Mouse (Mus musculus) adrenal gland, postnatal 36 days (tissue): ENCODE measurements around the gene Fars2. TPM values are rescaled to one million over a fixed set of nuclear protein-coding genes. Genes with fewer than 3 reads are reported as not detected.
A peak's percentile ranks its signal among the peaks of the same experiment; 100 is the strongest.

ENCODE experiments used
- DNase-seq, 2 experiments: peaks; one replicate each; pipeline ENCODE4 v3.0.0; 2021; ENCODE audit warnings: mixed read lengths in 1 of 2
- total RNA-seq, 2 experiments: library from RNA; stranded (reverse); gene quantifications; 2 replicates each; pipeline ENCODE4 v1.2.3; 2021

Gene Fars2
- total RNA-seq, 2 experiments from 2014 or later: 80.9 to 94.7 TPM

DNA sequence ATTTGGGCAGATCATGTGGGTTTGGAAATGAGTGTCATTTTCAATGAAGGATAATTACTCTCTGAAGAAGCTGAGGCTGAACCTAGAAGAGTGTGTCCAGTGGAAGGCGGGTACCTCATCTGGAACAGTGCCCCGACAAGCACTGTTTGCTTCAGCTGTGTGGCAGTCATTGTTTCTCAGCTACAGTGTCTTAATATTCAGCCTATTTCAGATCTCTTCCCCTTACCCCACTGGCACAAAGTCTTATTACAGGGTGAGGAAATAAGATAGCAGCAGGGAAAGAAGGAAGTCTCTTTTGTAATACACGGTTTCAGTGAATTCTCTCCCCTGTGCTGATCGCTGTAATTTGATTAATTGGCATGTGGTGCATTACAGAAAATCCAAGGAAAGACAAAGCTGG, 101.1 kb downstream of the Fars2 start:
- DNase-seq: no peak

DNA sequence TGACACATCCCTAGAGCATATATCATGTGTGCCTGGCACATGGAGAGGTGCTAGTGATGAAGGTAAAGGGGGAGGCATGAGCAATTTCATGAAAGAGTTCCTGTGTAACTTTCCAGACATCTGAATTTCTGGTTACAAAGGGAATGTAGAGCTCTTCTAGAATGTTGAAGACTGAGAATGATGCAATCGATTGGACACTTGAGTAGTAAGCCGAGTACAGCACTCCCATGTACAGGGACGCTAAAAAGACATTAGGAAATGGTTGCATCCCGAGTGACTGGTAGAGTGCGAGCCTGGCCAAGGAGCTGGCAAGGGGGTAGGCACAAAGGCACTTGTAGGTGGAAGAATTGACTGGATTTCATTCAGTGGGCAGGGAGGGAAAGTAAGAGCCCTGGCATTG, 102.3 kb downstream of the Fars2 start:
- no peak for DNase-seq

DNA sequence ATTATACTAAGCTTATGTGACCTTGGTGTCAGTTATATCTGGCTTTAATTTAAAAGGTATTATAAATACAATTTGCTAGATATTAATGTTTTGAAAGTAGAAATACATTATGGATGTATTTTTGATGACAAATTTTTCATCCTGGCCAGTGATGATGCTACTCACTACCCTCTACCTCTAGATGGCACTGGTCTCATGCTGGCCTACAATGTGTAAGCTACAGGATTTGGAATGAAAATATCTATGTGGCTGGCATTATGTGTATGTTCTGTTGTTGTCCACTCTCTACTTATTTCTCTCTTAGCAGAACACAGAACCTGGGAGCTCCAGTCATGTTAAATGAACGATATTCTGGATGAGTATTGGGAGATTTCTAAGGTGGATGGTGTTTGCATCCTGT, 104.7 kb downstream of the Fars2 start:
- DNase-seq: peak in 1 of 2 experiments; percentile 13

DNA sequence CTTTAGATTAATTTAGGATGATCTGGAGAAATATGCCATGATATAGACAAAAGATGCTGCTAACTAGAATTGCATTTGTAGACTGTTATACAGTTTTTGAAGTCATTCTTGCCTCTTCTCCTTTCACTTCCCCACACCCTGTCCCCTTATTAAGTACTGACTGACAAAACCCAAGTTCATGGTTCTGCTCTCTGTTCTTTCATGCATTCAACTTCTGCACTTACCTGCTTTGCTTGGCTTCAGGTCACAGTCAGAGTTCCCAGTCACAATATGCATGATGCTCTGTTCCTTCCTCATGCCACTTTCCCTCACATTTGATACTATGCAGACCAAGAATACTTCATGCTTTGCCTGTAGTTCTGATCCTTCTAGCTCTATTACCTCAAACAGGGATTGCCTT, 105.5 kb downstream of the Fars2 start:
- DNase-seq: no peak

- DNase-seq: peak; percentile 60 to 65
Observed at GRCm38 (mm10) chr13:36224431-36224830, 107.2 kb downstream of the Fars2 start.

DNA sequence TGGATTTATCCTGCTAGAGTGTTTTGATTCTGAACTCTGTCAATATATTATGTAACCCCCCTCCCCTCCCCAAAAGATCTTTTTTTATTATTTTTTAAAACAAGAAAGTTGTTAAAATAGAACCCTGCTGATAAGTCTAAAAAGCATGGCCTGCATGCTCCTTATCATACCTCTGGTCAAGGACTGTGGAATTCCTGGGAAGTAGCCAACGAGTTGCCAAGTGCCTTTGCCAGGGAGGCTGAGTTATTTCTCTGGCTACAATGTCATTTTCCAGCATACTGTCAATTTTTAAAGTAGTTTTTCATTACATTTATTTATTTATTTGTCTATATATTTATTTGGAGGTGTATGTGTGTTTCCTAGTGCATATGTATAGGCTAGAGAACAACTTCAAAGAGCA, 125.0 kb downstream of the Fars2 start:
- peak; percentile 75 to 78 for DNase-seq

GRCm38 (mm10) chr13:36253936-36254335, 136.7 kb downstream of the Fars2 start:
- DNase-seq: no peak

- no peak for DNase-seq
Observed at GRCm38 (mm10) chr13:36257213-36257612, 140.0 kb downstream of the Fars2 start.

- DNase-seq: no peak
Observed at GRCm38 (mm10) chr13:36259754-36260153, 142.5 kb downstream of the Fars2 start.

DNA sequence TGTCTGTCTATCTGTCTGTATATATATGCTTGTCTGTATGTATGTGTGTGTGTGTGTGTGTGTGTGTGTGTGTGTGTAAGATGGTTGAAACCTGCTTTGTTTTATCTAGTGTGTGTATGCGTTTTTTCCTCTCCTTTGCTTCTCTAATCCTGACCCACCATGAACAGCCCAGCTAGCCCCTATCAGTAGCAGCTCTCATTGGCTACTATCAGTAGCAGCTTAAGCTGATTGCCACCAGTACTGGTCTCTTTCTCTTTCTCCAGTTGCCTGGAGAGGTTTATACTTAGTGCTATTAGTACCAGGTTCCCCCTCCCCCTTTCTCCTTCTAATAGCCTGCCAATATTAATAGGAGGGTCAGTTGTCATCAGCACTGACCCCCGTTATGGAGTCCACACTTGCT, 144.1 kb downstream of the Fars2 start:
- no peak for DNase-seq

- DNase-seq: no peak
Observed at GRCm38 (mm10) chr13:36263240-36264095, 146.3 kb downstream of the Fars2 start.

- no peak for DNase-seq
Observed at GRCm38 (mm10) chr13:36264391-36264790, 147.2 kb downstream of the Fars2 start.

DNA sequence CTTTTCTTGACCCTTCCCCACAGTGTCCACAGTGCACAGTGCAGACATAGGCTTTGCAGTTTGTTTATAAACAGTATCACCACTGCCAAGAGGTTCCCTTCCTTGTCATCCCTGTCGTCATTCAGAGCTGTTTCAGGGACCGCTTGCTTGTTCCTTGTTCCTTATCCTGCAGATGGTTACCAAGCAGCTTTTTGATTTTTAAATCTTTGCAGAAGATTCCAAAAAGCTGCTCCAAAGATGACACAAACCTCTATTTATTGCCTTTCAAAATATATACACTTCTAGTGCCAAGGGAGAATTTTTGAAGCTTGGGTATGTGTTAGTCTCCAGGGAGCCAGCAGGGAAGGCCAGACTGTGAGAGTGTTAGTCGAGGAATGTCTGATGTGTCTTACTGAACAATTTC, 148.1 kb downstream of the Fars2 start:
- no peak for DNase-seq

DNA sequence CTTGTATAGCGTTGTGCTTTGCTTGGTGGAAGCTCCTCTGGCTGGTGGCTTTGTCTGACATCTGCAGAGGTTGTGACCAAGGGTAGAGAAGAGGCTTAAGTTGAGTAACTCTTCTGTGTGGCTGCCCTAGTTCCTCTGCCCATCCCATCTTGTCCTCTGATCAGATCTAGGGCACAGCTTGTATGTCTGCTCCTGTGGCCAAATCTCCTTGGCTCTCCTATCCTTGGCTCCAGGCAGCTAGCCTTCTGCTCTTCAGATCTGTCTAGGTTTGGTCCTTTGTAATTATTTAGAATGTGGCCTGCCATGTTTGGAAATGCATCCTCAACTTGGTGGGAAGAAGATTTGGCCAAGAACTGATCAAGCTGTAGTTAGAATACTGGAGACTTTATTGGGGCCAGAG, 150.2 kb downstream of the Fars2 start:
- no peak for DNase-seq

- no peak for DNase-seq
Observed at GRCm38 (mm10) chr13:36270867-36271266, 153.7 kb downstream of the Fars2 start.

DNA sequence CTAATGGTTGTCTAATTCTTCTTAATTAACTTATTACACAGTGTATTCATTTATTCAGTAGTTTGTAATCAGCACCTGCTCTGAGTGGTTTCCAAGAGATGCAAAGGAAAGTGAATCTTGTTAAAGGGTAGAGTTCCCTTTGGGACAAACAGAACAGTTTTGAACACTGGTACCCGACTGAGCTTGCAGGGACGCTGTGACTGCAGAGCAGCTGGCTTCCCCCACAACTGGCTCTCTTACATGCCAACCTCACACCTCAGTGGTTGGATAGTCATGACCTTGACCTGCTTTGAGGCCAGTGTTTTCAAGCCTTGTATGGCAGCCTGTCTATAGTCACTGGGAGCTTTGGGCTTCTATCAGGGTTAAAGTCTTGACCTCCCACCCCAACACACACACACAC, 156.3 kb downstream of the Fars2 start:
- DNase-seq: peak in 1 of 2 experiments; percentile 13

GRCm38 (mm10) chr13:36276194-36276593, 159.0 kb downstream of the Fars2 start:
- DNase-seq: peak in 1 of 2 experiments; percentile 22

DNA sequence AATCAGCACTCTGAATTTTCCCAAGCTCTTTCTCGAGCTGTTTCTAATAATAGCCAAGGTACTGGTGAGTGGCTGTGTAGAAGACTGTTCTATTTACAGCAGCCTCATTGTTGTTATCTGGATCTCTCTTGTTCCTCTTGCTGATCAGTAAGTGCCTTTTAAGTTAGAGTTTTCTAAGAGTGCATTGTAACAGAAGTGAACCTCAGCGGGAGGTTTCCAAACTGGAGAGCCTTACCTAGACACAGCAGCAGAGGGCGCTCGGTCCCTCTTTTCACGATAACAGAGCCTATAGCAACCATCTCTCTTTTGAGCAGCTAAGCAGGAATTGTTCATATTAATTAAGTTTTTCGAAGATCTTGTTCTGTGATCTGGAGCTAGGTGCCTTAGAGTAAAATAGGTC, 164.8 kb downstream of the Fars2 start:
- DNase-seq: peak; percentile 69 to 79

DNA sequence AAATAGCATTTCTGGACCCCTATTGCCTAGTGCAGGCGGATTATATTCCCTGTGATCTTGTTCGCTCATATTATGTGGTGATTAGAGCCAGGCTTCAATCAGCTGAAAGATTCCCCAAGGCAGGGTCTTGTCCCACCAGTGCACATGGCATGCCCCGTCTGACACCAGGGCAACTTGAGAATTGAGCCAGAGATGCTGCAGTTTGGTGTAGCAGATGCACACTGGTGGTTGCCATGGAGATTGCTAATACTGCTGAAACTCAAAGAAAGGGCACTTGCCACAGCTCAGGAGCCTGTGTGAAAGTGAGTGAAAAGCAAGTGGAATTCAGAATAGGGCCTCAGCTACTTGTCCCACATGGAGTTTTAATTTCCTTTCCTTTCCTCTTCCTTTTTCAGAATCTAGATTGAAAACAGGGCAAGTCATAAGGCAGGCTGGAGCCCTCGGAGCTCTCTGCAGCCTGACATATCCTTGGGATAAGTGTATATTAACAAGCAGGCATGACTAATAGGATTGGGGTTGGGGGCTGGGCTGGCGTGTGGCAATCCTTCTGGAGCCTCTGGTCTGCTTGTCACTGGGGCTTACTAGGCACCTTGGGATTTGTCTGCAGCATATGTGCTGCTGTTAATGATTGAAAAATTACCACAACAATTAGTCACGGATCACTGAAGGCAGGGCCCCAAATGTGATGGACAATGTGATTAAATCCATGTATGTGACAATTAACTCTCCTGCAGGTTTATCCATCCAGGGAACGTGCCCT, 165.8 kb downstream of the Fars2 start:
- peak; percentile 44 to 47 for DNase-seq

- DNase-seq: no peak
Observed at GRCm38 (mm10) chr13:36283545-36284067, 166.4 kb downstream of the Fars2 start.

DNA sequence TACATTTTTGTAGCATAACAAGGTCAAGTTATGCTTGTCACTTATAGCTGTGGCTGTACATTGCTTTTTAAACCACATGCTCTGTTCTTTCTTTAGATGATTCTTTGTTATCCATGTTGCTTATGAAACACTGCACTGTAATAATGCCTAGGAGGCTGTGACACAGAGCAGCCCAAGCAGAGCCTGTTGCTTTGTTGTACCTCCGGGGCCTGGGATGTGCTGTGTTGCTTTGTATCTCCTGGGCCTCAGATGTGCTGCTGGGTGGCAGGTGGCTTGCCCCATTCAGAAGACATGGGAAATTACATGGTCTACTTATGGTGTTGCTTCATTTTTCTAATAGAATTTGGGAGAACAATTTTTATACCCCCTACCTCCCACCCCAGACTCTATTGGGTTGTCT, 166.9 kb downstream of the Fars2 start:
- no peak for DNase-seq

- no peak for DNase-seq
Observed at GRCm38 (mm10) chr13:36285235-36285634, 168.0 kb downstream of the Fars2 start.

DNA sequence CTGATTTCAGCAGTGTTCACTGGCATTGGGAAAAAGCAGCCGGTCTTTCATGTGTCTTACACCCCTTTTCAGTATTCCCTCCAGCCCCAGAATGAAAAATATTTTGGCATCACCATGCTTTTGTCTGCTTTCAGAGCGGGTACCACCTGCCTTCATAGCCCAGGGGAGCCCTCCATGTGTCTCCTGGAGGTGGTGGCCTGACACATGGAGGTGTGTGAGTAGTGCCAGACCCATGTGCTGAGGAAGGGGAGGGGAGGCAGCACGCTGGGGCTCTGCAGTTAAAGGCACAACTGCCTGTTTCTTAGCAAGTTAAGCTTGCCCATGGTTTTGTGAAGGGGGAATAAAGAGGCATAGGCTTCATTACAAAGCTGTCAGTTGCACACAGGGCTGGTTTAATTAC, 176.3 kb downstream of the Fars2 start:
- DNase-seq: no peak
